Comparison of ENCODE assay signal across 11 mouse cellular contexts in genomic region chr14:122373458-122373857, GRCm38 (mm10).
DNase-seq lines count a peak whose midpoint lies in the region; ATAC-seq lines count a peak whose summit lies in the region.
"Had no signal": no experiment of that assay in that cellular context is flagged by ENCODE, and none has a peak within 500 bp of the region (broad histone marks: within the 10 kb centered on the region; RNA-seq: fewer than 3 reads in every experiment).

No protein-coding gene starts in this region.

- H3K4me1 ChIP-seq in kidney, embryonic 16.5 days (ENCODE audit: insufficient read depth, low read length) = peaks cover 9% of the 10 kb centered on the region; the same call in 1 of the 2 replicates
- peaks cover 87% of the 10 kb centered on the region for H3K4me1 ChIP-seq in forebrain, embryonic 10.5 days
- H3K4me1 ChIP-seq in limb, embryonic 13.5 days = 0 out of 2 replicates have a peak, but pooled peaks cover 14% of the 10 kb centered on the region

- no peak for DNase-seq in kidney, postnatal 36 days
- DNase-seq in forebrain, embryonic 10.5 days (ENCODE audit: extremely low spot score, low spot score) = peak; percentile 76
- no peak for DNase-seq in c-Kit-positive CD71-positive TER-119-positive erythroid progenitor cells, embryonic 14.5 days (ENCODE audit: low spot score)
- no peak for DNase-seq in adrenal gland, postnatal 4 days (ENCODE audit: low spot score in 2 of 2)
- DNase-seq in layer of hippocampus, postnatal 25 days (ENCODE audit: extremely low spot score in 1 of 2, low spot score in 1 of 2) = no peak
- DNase-seq: adrenal gland, adult 2 months had no signal

- no peak overlapping the region for H3K9ac ChIP-seq in kidney, embryonic 16.5 days (replicated peaks; ENCODE audit: low read length)
- no peak overlapping the region for H3K9ac ChIP-seq in limb, embryonic 13.5 days
- H3K9ac ChIP-seq: liver, embryonic 14.5 days had no signal

- no peaks in the 10 kb centered on the region for H3K36me3 ChIP-seq in kidney, embryonic 16.5 days (ENCODE audit: insufficient read depth, low read length)
- no peaks in the 10 kb centered on the region for H3K36me3 ChIP-seq in forebrain, embryonic 10.5 days (replicated peaks)
- no peaks in the 10 kb centered on the region for H3K36me3 ChIP-seq in limb, embryonic 13.5 days

- H3K27me3 ChIP-seq in kidney, embryonic 16.5 days (ENCODE audit: insufficient read depth, low read length) = 0 out of 2 replicates have a peak, but pooled peaks cover 12% of the 10 kb centered on the region
- peaks cover 75% of the 10 kb centered on the region for H3K27me3 ChIP-seq in forebrain, embryonic 10.5 days (ENCODE audit: poor library complexity, severe bottlenecking)
- peaks cover 72% of the 10 kb centered on the region for H3K27me3 ChIP-seq in limb, embryonic 13.5 days
- H3K27me3 ChIP-seq: CH12.LX had no signal

- H3K9me3 ChIP-seq in kidney, embryonic 16.5 days (ENCODE audit: low read length) = no peaks in the 10 kb centered on the region
- H3K9me3 ChIP-seq in forebrain, embryonic 10.5 days = no peaks in the 10 kb centered on the region
- no peaks in the 10 kb centered on the region for H3K9me3 ChIP-seq in limb, embryonic 13.5 days

- H3K4me3 ChIP-seq in kidney, embryonic 16.5 days (ENCODE audit: low read length) = no peak overlapping the region
- H3K4me3 ChIP-seq in forebrain, embryonic 10.5 days = peak overlapping the region; percentile 36
- H3K4me3 ChIP-seq in limb, embryonic 13.5 days = 0 out of 2 replicates have a peak overlapping the region, but pooled peaks have one; percentile 0

- WGBS in kidney, embryonic 16.5 days = 26% methylated on average over 19 of the region's 19 CpGs
- 10% methylated on average over 19 of the region's 19 CpGs for WGBS in forebrain, embryonic 10.5 days
- 31% methylated on average over 19 of the region's 19 CpGs for WGBS in limb, embryonic 13.5 days

- H3K4me2 ChIP-seq in kidney, embryonic 16.5 days (replicated peaks; ENCODE audit: low read depth, low read length) = peak overlapping the region; percentile 41
- H3K4me2 ChIP-seq in limb, embryonic 13.5 days (replicated peaks) = peak overlapping the region; percentile 43

- ATAC-seq in kidney, embryonic 16.5 days (ENCODE audit: low FRiP score, low TSS enrichment) = no peak
- ATAC-seq in limb, embryonic 13.5 days (ENCODE audit: low FRiP score, low read depth) = no peak
- ATAC-seq in erythroid progenitor cell, adult 5-6 weeks (replicated peaks; ENCODE audit: low FRiP score, poor library complexity, severe bottlenecking) = no peak

- H3K27ac ChIP-seq in kidney, embryonic 16.5 days (ENCODE audit: low read length) = no peak overlapping the region
- H3K27ac ChIP-seq in forebrain, embryonic 10.5 days = peak overlapping the region; percentile 86
- no peak overlapping the region for H3K27ac ChIP-seq in limb, embryonic 13.5 days
- H3K27ac ChIP-seq: liver, embryonic 14.5 days had no signal
